Mouse (Mus musculus) CH12.LX (cell line): ENCODE data around the gene Mvb12b. TPM values are rescaled to one million over a fixed set of nuclear protein-coding genes. Genes with fewer than 3 reads are reported as not detected.

Experiments
- DNase-seq: peaks from one replicate; pipeline ENCODE4 v3.0.0-alpha.2; 2013; ENCODE audit errors: extremely low read depth
- H3K27ac ChIP-seq: 2 replicates; pipeline ENCODE4 v1.5.1; 2012; ENCODE audit warnings: low read depth, mild to moderate bottlenecking, control low read depth, moderate library complexity; ENCODE audit not compliant: insufficient read depth
- H3K27me3 ChIP-seq: replicated peaks from 2 replicates; pipeline ENCODE3; 2012; ENCODE audit warnings: inconsistent platforms
- H3K36me3 ChIP-seq, 2 experiments: replicated peaks in 1 of 2; 2 replicates each; pipeline versions ENCODE3 to v1.6.1; 2012; ENCODE audit warnings: inconsistent platforms in 1 of 2, low read length in 1 of 2, mild to moderate bottlenecking in 1 of 2, mixed read lengths in 1 of 2, moderate library complexity in 1 of 2; ENCODE audit not compliant: control insufficient read depth in 1 of 2, insufficient read depth in 1 of 2
- H3K4me1 ChIP-seq, 2 experiments: 2 replicates each; pipeline ENCODE4 v1.6.1; 2012; ENCODE audit warnings: inconsistent platforms in 1 of 2, moderate library complexity in 1 of 2; ENCODE audit not compliant: insufficient read depth in 2 of 2, control insufficient read depth in 1 of 2
- H3K4me2 ChIP-seq: 2 replicates; pipeline ENCODE4 v1.6.1; 2012; ENCODE audit warnings: low read depth, mild to moderate bottlenecking, control low read depth; ENCODE audit not compliant: poor library complexity, insufficient read depth, severe bottlenecking
- H3K4me3 ChIP-seq, 3 experiments: fragments of 150-350 bp in 1 of 3; sonication (generic) in 1 of 3; replicated peaks in 1 of 3; 2 replicates each; pipeline versions ENCODE3 to v1.5.1; 2011 to 2012; ENCODE audit warnings: low read depth in 2 of 3, low read length in 2 of 3, mild to moderate bottlenecking in 2 of 3, moderate library complexity in 2 of 3, control low read depth in 1 of 3, improper control_type of control experiment in 1 of 3, inconsistent platforms in 1 of 3, mixed read lengths in 1 of 3; ENCODE audit not compliant: poor library complexity in 1 of 3
- H3K79me2 ChIP-seq: replicated peaks from 2 replicates; pipeline ENCODE4 v1.6.1; 2012; ENCODE audit warnings: mild to moderate bottlenecking, moderate library complexity; ENCODE audit not compliant: control insufficient read depth, poor library complexity, insufficient read depth, severe bottlenecking; ENCODE audit errors: extremely low read depth
- H3K9ac ChIP-seq: 2 replicates; pipeline ENCODE4 v1.6.1; 2012; ENCODE audit warnings: low read depth, mild to moderate bottlenecking, control low read depth, moderate library complexity; ENCODE audit not compliant: insufficient read depth
- H3K9me3 ChIP-seq: replicated peaks from 2 replicates; pipeline ENCODE3; 2012; ENCODE audit warnings: low read length, inconsistent platforms, mixed read lengths
- CHD1 ChIP-seq: IDR thresholded peaks from 2 replicates; pipeline ENCODE4 v1.6.1; 2012; ENCODE audit warnings: low read depth, low read length, improper control_type of control experiment, inconsistent platforms
- CHD2 ChIP-seq: IDR thresholded peaks from 2 replicates; pipeline ENCODE4 v1.6.1; 2011; ENCODE audit warnings: low read length, improper control_type of control experiment
- CTCF ChIP-seq, 2 experiments: IDR thresholded peaks in 1 of 2; conservative IDR thresholded peaks in 1 of 2; 2 replicates each; pipeline ENCODE4 v1.5.1; 2011 to 2012; ENCODE audit warnings: low read depth in 2 of 2, low read length in 2 of 2, improper control_type of control experiment in 1 of 2, inconsistent platforms in 1 of 2, mild to moderate bottlenecking in 1 of 2, moderate library complexity in 1 of 2
- EP300 ChIP-seq: IDR thresholded peaks from 2 replicates; pipeline ENCODE4 v1.6.1; 2011; ENCODE audit warnings: low read length, improper control_type of control experiment
- ETS1 ChIP-seq: conservative IDR thresholded peaks from 2 replicates; pipeline ENCODE4 v1.6.1; 2012; ENCODE audit warnings: low read depth, mild to moderate bottlenecking, inconsistent platforms, low read length, improper control_type of control experiment, moderate library complexity
- IRF4 ChIP-seq: IDR thresholded peaks from 2 replicates; pipeline ENCODE4 v1.6.1; 2014; ENCODE audit warnings: low read depth, mild to moderate bottlenecking, inconsistent platforms, low read length, improper control_type of control experiment
- JUN ChIP-seq: IDR thresholded peaks from 2 replicates; pipeline ENCODE4 v1.6.1; 2011; ENCODE audit warnings: low read depth, mild to moderate bottlenecking, low read length, improper control_type of control experiment, moderate library complexity; ENCODE audit not compliant: insufficient read depth
- MAFK ChIP-seq: IDR thresholded peaks from 2 replicates; pipeline ENCODE4 v1.6.1; 2011; ENCODE audit warnings: low read length, improper control_type of control experiment; ENCODE audit not compliant: insufficient replicate concordance
- MAZ ChIP-seq: IDR thresholded peaks from 2 replicates; pipeline ENCODE4 v1.6.1; 2012; ENCODE audit warnings: low read depth, mild to moderate bottlenecking, inconsistent platforms, low read length, improper control_type of control experiment, moderate library complexity
- MEF2A ChIP-seq: IDR thresholded peaks from 2 replicates; pipeline ENCODE4 v1.6.1; 2014; ENCODE audit warnings: low read depth, mild to moderate bottlenecking, inconsistent platforms, low read length, improper control_type of control experiment, borderline replicate concordance
- MYC ChIP-seq: IDR thresholded peaks from 2 replicates; pipeline ENCODE4 v1.6.1; 2011; ENCODE audit warnings: low read depth, mild to moderate bottlenecking, improper control_type of control experiment, low read length
- NRF1 ChIP-seq: IDR thresholded peaks from 2 replicates; pipeline ENCODE4 v1.6.1; 2014; ENCODE audit warnings: low read depth, mild to moderate bottlenecking, inconsistent platforms, low read length, improper control_type of control experiment, moderate library complexity
- POLR2A ChIP-seq: IDR thresholded peaks from 2 replicates; pipeline ENCODE4 v1.6.1; 2011; ENCODE audit warnings: low read depth, mild to moderate bottlenecking, improper control_type of control experiment, low read length
- RCOR1 ChIP-seq: conservative IDR thresholded peaks from 2 replicates; pipeline ENCODE4 v1.6.1; 2012; ENCODE audit warnings: low read depth, mild to moderate bottlenecking, inconsistent platforms, low read length, improper control_type of control experiment
- TBP ChIP-seq: conservative IDR thresholded peaks from 2 replicates; pipeline ENCODE4 v1.6.1; 2011; ENCODE audit warnings: low read depth, low read length, improper control_type of control experiment
- TCF12 ChIP-seq: IDR thresholded peaks from 2 replicates; pipeline ENCODE4 v1.6.1; 2014; ENCODE audit warnings: low read depth, mild to moderate bottlenecking, inconsistent platforms, low read length, improper control_type of control experiment
- UBTF ChIP-seq: IDR thresholded peaks from 2 replicates; pipeline ENCODE4 v1.6.1; 2012; ENCODE audit warnings: low read depth, mild to moderate bottlenecking, inconsistent platforms, low read length, improper control_type of control experiment, moderate library complexity
- USF1 ChIP-seq: IDR thresholded peaks from 2 replicates; pipeline ENCODE4 v1.6.1; 2014; ENCODE audit warnings: low read depth, mild to moderate bottlenecking, inconsistent platforms, low read length, improper control_type of control experiment
- USF2 ChIP-seq: conservative IDR thresholded peaks from 2 replicates; pipeline ENCODE4 v1.6.1; 2011; ENCODE audit warnings: low read depth, low read length, improper control_type of control experiment
- ZKSCAN1 ChIP-seq: IDR thresholded peaks from 2 replicates; pipeline ENCODE4 v1.6.1; 2012; ENCODE audit warnings: low read depth, inconsistent platforms, low read length, improper control_type of control experiment, borderline replicate concordance
- ZMIZ1 ChIP-seq: IDR thresholded peaks from 2 replicates; pipeline ENCODE4 v1.6.1; 2012; ENCODE audit warnings: low read depth, mild to moderate bottlenecking, inconsistent platforms, low read length, improper control_type of control experiment
- ZNF384 ChIP-seq: IDR thresholded peaks from 2 replicates; pipeline ENCODE4 v1.6.1; 2012; ENCODE audit warnings: low read depth, low read length, improper control_type of control experiment, inconsistent platforms
- dilution Hi-C: fragments of 300-500 bp; cut with MboI; formaldehyde crosslinking; loops from 2 replicates; pipeline ENCODE4 v1.14.3; 2020; ENCODE audit warnings: low sequenced_read_pairs; ENCODE audit not compliant: extremely low pct_unique_long_range_greater_than_20kb, extremely low pct_ligation_motif_present
- in situ Hi-C: fragments of 300-500 bp; cut with MboI; formaldehyde crosslinking; loops from 3 replicates; pipeline ENCODE4 v1.14.3; 2019; ENCODE audit warnings: low sequenced_read_pairs, low pct_ligation_motif_present, low pct_unique_long_range_greater_than_20kb, mixed read lengths
- polyA plus RNA-seq: library from polyadenylated mRNA; unstranded; fragments of >175 nt; gene quantifications from 2 replicates; pipeline ENCODE4 v1.2.1, GENCODE M21; 2012; ENCODE audit warnings: low read depth; ENCODE audit not compliant: insufficient read length
- total RNA-seq, 2 experiments: library from RNA; depleted of rRNA; stranded (reverse); fragments of 300-350 nt in 1 of 2; fragments of >200 nt in 1 of 2; gene quantifications; 2 replicates each; pipeline ENCODE4 v1.2.3; 2012 to 2014

Gene Mvb12b
- total and polyA plus RNA-seq, 3 experiments, result 3.0 to 16.7 (median 5.3) TPM

DNA sequence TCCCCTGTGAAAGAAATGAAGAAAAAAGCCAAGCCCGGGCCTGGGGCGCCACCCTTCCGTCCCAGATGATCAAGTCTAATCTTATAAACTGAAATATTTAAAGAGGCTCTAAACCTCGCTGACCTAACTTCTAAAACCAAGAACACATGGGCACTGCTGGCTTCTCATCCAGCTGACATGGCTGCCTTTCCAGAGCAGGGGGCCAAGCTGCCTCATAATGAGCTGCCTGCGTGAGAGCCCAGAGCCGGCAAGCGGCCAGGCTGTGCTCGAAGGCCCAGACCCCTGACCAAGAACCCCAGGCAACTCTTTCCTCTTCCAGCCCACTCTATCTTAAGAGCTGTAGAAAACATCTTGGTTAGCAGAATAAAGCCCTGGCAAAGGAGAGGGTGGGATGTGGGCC is 73.2 kb downstream of the Mvb12b start:
- no peak overlapping the region for H3K27ac ChIP-seq
- TF ChIP-seq ZMIZ1 (no peak), TBP (no peak), ETS1 (no peak), JUN (no peak), IRF4 (no peak), NRF1 (no peak), USF2 (no peak), UBTF (no peak), CHD2 (no peak), MAFK (no peak), ZNF384 (no peak)
- no peak for DNase-seq
- no peaks in the 10 kb centered on the region for H3K27me3 ChIP-seq
- H3K4me2 ChIP-seq, result no peak overlapping the region
- H3K4me3 ChIP-seq, result no peak overlapping the region
- in situ Hi-C loops, result no loop called here
- peaks cover 23 to 43% of the 10 kb centered on the region in 2 experiments for H3K4me1 ChIP-seq
- peaks cover 2% of the 10 kb centered on the region for H3K9me3 ChIP-seq
- dilution Hi-C loops, result no loop called here
- H3K36me3 ChIP-seq, result peaks cover 2 to 6% of the 10 kb centered on the region in 2 experiments
- H3K9ac ChIP-seq, result no peak overlapping the region
- no peaks in the 10 kb centered on the region for H3K79me2 ChIP-seq

DNA sequence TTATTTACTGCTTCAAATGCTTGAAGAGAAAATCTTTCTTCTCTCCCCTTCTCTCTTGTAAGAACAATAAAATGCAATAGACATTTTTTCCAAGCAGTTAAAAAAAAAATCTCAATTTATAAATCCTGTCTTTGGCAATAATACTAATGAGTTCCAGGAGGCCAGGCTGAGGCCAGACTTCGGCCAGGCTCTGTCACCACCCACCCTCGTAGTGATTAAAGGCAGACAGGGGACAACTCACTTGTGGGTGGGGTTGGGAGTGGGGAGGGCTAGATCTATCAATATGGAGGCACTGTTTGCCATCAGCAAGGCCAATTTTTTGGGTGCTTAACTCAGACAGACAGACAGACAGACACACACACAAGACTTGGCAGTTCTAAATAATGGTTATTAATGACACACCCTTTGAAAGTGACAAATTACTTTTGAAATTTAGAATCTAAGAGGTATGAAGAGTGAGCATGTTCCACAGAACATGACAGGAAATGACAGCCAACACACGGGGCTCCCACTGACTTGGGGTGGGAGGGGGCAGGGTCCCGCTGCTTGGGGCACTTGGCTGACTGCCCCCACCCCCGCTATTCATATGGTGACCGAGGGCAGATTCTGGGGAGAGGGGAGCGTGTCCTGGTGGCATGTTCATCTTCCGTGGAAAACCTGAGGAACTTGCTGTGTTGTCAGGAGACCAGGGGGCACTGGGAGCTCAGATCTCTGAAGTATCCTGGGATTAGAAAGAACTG is 74.1 kb downstream of the Mvb12b start:
- dilution Hi-C loops, result no loop called here
- peaks cover under 1 to 3% of the 10 kb centered on the region in 2 experiments for H3K36me3 ChIP-seq
- H3K4me1 ChIP-seq, result peaks cover 21 to 43% of the 10 kb centered on the region in 2 experiments
- no peaks in the 10 kb centered on the region for H3K27me3 ChIP-seq
- H3K27ac ChIP-seq, result no peak overlapping the region
- H3K4me3 ChIP-seq, result no peak overlapping the region
- no peak overlapping the region for H3K9ac ChIP-seq
- DNase-seq, result no peak
- no peaks in the 10 kb centered on the region for H3K79me2 ChIP-seq
- no peak overlapping the region for H3K4me2 ChIP-seq
- TF ChIP-seq CHD1 (no peak), RCOR1 (no peak), USF2 (no peak), USF1 (no peak), EP300 (no peak), CTCF (conservative IDR thresholded peaks at IDR 0.05 in 1 of 2, IDR thresholded peaks at IDR 0.05 in 1 of 2; ENCODE audit: low read depth in 2 of 2, low read length in 2 of 2) (no peak), IRF4 (no peak), MYC (no peak), ZNF384 (no peak), POLR2A (no peak), CHD2 (no peak), MEF2A (no peak), ZKSCAN1 (no peak), MAZ (no peak), TBP (no peak), JUN (no peak), TCF12 (no peak)
- in situ Hi-C loops, result no loop called here
- H3K9me3 ChIP-seq, result no peaks in the 10 kb centered on the region
